Mouse (Mus musculus) embryonic facial prominence, embryonic 12.5 days (tissue): ENCODE measurements at regions not wholly inside any gene's neighbourhood (a gene's known extent, or its start where the extent isn't known, plus 50 kb on each side); places are given as distances from the start of the nearest gene placed in this dataset.

ENCODE experiments used
- ATAC-seq: fragments of 200-750 bp; cut with Nextera tagmentation; 2 replicates; pipeline ENCODE4 v1.8.0; 2017; ENCODE audit not compliant: insufficient number of reproducible peaks, insufficient read depth, low FRiP score, low TSS enrichment
- H3K27ac ChIP-seq: fragments of 300-500 bp; sonication (generic); 2 replicates; pipeline ENCODE4 v1.5.1; 2016; ENCODE audit warnings: mild to moderate bottlenecking
- H3K27me3 ChIP-seq: fragments of 300-500 bp; sonication (generic); 2 replicates; pipeline ENCODE4 v1.6.1; 2016; ENCODE audit warnings: mild to moderate bottlenecking, moderate library complexity
- H3K36me3 ChIP-seq: fragments of 300-500 bp; sonication (generic); 2 replicates; pipeline ENCODE4 v1.6.1; 2016; ENCODE audit warnings: mild to moderate bottlenecking
- H3K4me1 ChIP-seq: fragments of 300-500 bp; sonication (generic); 2 replicates; pipeline ENCODE4 v1.6.1; 2016
- H3K4me2 ChIP-seq: fragments of 300-500 bp; sonication (generic); replicated peaks from 2 replicates; pipeline ENCODE4 v1.6.1; 2016; ENCODE audit warnings: mild to moderate bottlenecking, moderate library complexity
- H3K4me3 ChIP-seq: fragments of 300-500 bp; sonication (generic); 2 replicates; pipeline ENCODE4 v1.5.1; 2016; ENCODE audit warnings: mild to moderate bottlenecking
- H3K9ac ChIP-seq: fragments of 300-500 bp; sonication (generic); 2 replicates; pipeline ENCODE4 v1.6.1; 2016; ENCODE audit warnings: mild to moderate bottlenecking, moderate library complexity
- H3K9me3 ChIP-seq: fragments of 300-500 bp; sonication (generic); 2 replicates; pipeline ENCODE4 v1.6.1; 2016; ENCODE audit warnings: mild to moderate bottlenecking, moderate library complexity
- WGBS: fragments of 180-500 bp; shearing (Covaris S2); methylation state at CpG from one replicate; pipeline ENCODE4 v1.1.7; 2016; 5-methylcytosine and 5-hydroxymethylcytosine counted together

GRCm38 (mm10) chr11:45265171-45265988 lies 586.5 kb upstream of the Clint1 start:
- Histone ChIP-seq H3K27ac (no peak overlapping the region), H3K4me2 (no peak overlapping the region), H3K36me3 (no peaks in the 10 kb centered on the region), H3K9me3 (no peaks in the 10 kb centered on the region), H3K4me3 (no peak overlapping the region), H3K27me3 (no peaks in the 10 kb centered on the region), H3K9ac (no peak overlapping the region), H3K4me1 (no peaks in the 10 kb centered on the region)
- WGBS: 83% methylated on average over 17 of the region's 17 CpGs
- ATAC-seq: no peak

DNA sequence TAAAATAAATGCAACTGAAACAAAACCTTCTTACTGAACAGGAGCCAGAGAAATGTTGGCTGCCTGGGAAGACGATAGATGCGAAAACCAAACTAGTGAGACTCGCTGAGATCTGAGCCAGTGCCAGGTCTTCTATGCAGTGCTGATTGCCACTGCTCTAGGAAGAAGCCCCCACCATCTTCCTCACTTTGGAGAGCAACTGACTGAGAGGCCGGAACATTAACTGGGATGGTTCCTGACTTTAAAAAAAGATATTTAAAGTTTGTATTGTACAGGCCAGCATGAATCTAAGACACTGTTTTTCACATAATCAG lies 585.9 kb upstream of the Clint1 start:
- H3K27me3 ChIP-seq: no peaks in the 10 kb centered on the region
- H3K4me2 ChIP-seq: no peak overlapping the region
- H3K4me3 ChIP-seq: no peak overlapping the region
- no peak for ATAC-seq
- no peak overlapping the region for H3K27ac ChIP-seq
- H3K4me1 ChIP-seq: no peaks in the 10 kb centered on the region
- H3K36me3 ChIP-seq: no peaks in the 10 kb centered on the region
- WGBS: 84% methylated on average over 4 of the region's 4 CpGs
- H3K9ac ChIP-seq: no peak overlapping the region
- H3K9me3 ChIP-seq: no peaks in the 10 kb centered on the region

DNA sequence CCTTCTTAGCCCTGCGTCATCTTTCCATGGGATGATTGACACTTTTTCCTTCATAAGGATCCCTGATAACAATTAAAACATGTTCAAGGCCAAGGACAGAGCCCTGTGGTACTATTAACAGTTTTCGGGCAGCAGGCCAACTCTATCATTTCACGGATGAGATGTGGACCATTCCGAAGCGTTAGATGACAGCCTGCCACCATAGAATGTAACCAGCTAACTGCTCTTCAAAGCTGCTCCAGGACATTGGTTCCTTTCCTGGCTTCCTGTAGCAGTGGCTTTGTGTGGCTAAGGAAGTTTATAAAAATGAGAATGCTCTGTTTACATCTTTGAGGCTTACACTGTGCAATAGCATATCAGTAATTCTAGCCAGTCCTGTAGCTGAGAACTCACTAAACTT lies 582.6 kb upstream of the Clint1 start:
- ATAC-seq: no peak
- Histone ChIP-seq H3K9me3 (no peaks in the 10 kb centered on the region), H3K9ac (no peak overlapping the region), H3K4me2 (no peak overlapping the region), H3K36me3 (no peaks in the 10 kb centered on the region), H3K4me1 (no peaks in the 10 kb centered on the region), H3K4me3 (no peak overlapping the region), H3K27me3 (no peaks in the 10 kb centered on the region), H3K27ac (no peak overlapping the region)
- WGBS: 85% methylated on average over 5 of the region's 5 CpGs

- Histone ChIP-seq H3K4me2 (no peak overlapping the region), H3K9ac (no peak overlapping the region), H3K36me3 (no peaks in the 10 kb centered on the region), H3K27ac (no peak overlapping the region), H3K4me3 (no peak overlapping the region), H3K9me3 (no peaks in the 10 kb centered on the region), H3K27me3 (no peaks in the 10 kb centered on the region), H3K4me1 (peaks cover 5% of the 10 kb centered on the region; the same call in 1 of the 2 replicates)
- ATAC-seq: no peak
- WGBS: 56% methylated on average over 3 of the region's 3 CpGs
These were observed 580.6 kb upstream of the Clint1 start for GRCm38 (mm10) chr11:45271206-45271605.

DNA sequence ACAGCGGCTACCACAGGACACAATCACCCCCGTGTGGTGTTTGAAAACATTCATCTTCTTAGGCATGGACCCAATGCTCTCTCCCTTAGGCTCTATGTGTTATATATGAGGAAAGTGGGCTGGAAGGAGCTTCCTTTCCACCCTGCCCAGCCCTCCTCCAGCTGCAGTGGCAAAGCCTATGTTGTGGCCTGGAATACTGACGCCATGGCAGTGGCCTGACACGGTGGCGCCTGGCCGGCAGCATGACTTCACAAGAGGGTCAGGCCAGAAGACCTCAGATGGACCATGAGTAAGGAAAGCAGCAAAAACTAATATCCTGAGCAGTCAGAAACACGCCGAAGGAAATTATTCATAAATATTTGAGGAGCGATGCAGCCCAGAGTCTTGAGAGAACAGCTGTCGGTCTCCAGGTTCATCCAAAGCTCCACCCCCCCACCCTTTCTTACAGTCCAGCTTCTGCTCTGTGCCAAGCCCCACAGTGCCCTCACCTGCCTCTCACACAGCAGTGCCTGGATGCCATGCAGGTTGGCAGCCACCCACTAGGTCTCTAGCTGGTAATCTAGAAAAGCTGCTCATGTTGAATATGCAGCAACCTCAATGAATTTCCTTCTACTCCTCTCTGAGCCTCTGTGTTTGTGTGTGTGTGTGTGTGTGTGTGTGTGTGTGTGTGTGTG lies 577.3 kb upstream of the Clint1 start:
- Histone ChIP-seq H3K4me2 (no peak overlapping the region), H3K9me3 (no peaks in the 10 kb centered on the region), H3K4me1 (peaks cover 5% of the 10 kb centered on the region; the same call in 1 of the 2 replicates), H3K36me3 (no peaks in the 10 kb centered on the region), H3K9ac (no peak overlapping the region), H3K27ac (0 out of 2 replicates have a peak overlapping the region, but pooled peaks have one; percentile 46), H3K27me3 (no peaks in the 10 kb centered on the region), H3K4me3 (no peak overlapping the region)
- WGBS: 86% methylated on average over 10 of the region's 10 CpGs
- ATAC-seq: no peak

DNA sequence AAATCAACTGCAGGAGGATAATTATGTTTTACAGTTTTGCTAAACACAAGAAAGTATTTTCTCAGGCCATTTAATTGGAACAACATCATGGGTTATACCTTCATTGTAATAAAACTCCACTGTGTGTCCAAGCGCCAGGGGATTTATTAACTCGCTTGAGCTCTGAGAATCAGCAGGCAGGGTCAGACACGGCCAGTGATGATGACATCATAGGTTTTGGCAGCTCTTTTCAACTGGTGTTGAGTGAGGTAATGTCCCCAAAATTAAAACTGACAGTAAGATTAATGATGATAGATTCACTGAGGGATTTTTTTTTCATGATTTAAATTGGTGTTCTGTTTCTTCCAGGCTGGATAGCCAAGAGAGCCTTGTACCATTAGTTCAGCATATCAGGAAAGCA lies 576.7 kb upstream of the Clint1 start:
- Histone ChIP-seq H3K27me3 (no peaks in the 10 kb centered on the region), H3K36me3 (no peaks in the 10 kb centered on the region), H3K27ac (no peak overlapping the region), H3K9me3 (no peaks in the 10 kb centered on the region), H3K4me2 (no peak overlapping the region), H3K4me3 (no peak overlapping the region), H3K4me1 (peaks cover 5% of the 10 kb centered on the region; the same call in 1 of the 2 replicates), H3K9ac (no peak overlapping the region)
- no peak for ATAC-seq
- WGBS: 50% methylated on average over 3 of the region's 3 CpGs

- WGBS: 31% methylated on average over 2 of the region's 2 CpGs
- peak overlapping the region; percentile 67 for H3K27ac ChIP-seq
These were observed 555.1 kb upstream of the Clint1 start for GRCm38 (mm10) chr11:45296772-45297171.

GRCm38 (mm10) chr11:45311934-45312333 lies 539.9 kb upstream of the Clint1 start:
- Histone ChIP-seq H3K27ac (no peak overlapping the region), H3K9me3 (no peaks in the 10 kb centered on the region), H3K27me3 (no peaks in the 10 kb centered on the region), H3K36me3 (no peaks in the 10 kb centered on the region), H3K4me1 (no peaks in the 10 kb centered on the region), H3K9ac (no peak overlapping the region), H3K4me2 (no peak overlapping the region), H3K4me3 (no peak overlapping the region)
- 83% methylated on average over 6 of the region's 6 CpGs for WGBS
- no peak for ATAC-seq

More at GRCm38 (mm10) chr11:45296772-45297171, 555.1 kb upstream of the Clint1 start:
- no peak overlapping the region for H3K4me2 ChIP-seq
- H3K9me3 ChIP-seq: no peaks in the 10 kb centered on the region
- H3K4me3 ChIP-seq: no peak overlapping the region
- H3K36me3 ChIP-seq: no peaks in the 10 kb centered on the region
- peaks cover 15% of the 10 kb centered on the region for H3K4me1 ChIP-seq
- no peak overlapping the region for H3K9ac ChIP-seq
- no peak for ATAC-seq
- H3K27me3 ChIP-seq: no peaks in the 10 kb centered on the region

- H3K36me3 ChIP-seq: no peaks in the 10 kb centered on the region
- H3K27ac ChIP-seq: no peak overlapping the region
- no peak overlapping the region for H3K4me2 ChIP-seq
- no peaks in the 10 kb centered on the region for H3K4me1 ChIP-seq
- H3K9me3 ChIP-seq: no peaks in the 10 kb centered on the region
- H3K9ac ChIP-seq: no peak overlapping the region
- 81% methylated on average over 5 of the region's 5 CpGs for WGBS
- no peak for ATAC-seq
- H3K4me3 ChIP-seq: no peak overlapping the region
- H3K27me3 ChIP-seq: no peaks in the 10 kb centered on the region
These were observed 528.1 kb upstream of the Clint1 start for GRCm38 (mm10) chr11:45323766-45324165.

GRCm38 (mm10) chr11:45330319-45330718 lies 521.5 kb upstream of the Clint1 start:
- WGBS: 78% methylated on average over 2 of the region's 2 CpGs

DNA sequence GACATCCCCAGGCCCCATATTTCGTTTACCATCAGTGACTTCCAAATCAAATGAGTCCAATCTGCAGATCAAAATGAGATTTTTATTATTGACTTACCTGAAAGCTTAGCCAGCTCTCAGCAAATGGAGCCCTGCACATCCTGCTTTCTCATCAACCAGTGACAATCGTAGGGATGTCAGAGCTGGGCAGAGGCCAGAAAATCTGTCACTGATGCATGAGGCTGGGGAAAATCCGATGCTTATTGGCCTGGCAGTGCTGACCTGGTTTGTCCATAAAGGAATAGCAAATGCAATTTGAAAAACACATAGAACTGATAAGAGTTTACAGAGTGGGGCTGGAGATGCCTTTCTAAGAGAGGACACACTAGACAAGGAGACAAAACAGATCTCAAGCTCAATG lies 518.1 kb upstream of the Clint1 start:
- no peak overlapping the region for H3K9ac ChIP-seq
- no peaks in the 10 kb centered on the region for H3K4me1 ChIP-seq
- H3K27ac ChIP-seq: no peak overlapping the region
- no peaks in the 10 kb centered on the region for H3K9me3 ChIP-seq
- WGBS: 81% methylated on average over 3 of the region's 3 CpGs
- ATAC-seq: no peak
- H3K27me3 ChIP-seq: no peaks in the 10 kb centered on the region
- H3K4me2 ChIP-seq: no peak overlapping the region
- H3K4me3 ChIP-seq: no peak overlapping the region
- H3K36me3 ChIP-seq: no peaks in the 10 kb centered on the region

More at GRCm38 (mm10) chr11:45330319-45330718, 521.5 kb upstream of the Clint1 start:
- Histone ChIP-seq H3K27ac (no peak overlapping the region), H3K9me3 (no peaks in the 10 kb centered on the region), H3K4me2 (no peak overlapping the region), H3K4me3 (no peak overlapping the region), H3K36me3 (no peaks in the 10 kb centered on the region), H3K27me3 (no peaks in the 10 kb centered on the region), H3K4me1 (no peaks in the 10 kb centered on the region), H3K9ac (no peak overlapping the region)
- ATAC-seq: no peak

DNA sequence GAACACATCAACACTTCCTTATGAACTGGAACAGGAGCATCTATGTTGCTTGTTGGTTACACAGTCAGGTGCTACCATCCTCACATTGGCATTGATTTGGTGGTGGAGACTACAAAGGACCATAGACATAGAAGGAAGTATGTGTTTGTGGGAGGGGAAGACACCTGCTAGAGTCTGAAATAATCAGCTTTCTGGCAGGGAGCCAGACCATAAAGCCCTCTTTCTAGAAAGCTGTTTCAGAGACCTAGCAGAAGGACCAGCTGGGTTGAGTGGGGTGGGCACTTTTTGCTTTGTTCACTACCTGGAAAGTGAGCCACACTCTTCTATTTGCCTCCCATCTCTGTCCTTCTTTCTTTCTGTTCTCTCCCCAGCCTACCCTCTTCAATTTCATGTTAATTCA lies 502.5 kb upstream of the Clint1 start:
- H3K4me2 ChIP-seq: no peak overlapping the region
- no peak for ATAC-seq
- no peaks in the 10 kb centered on the region for H3K36me3 ChIP-seq
- H3K9me3 ChIP-seq: no peaks in the 10 kb centered on the region
- no peaks in the 10 kb centered on the region for H3K4me1 ChIP-seq
- H3K27me3 ChIP-seq: no peaks in the 10 kb centered on the region
- H3K27ac ChIP-seq: no peak overlapping the region
- no peak overlapping the region for H3K4me3 ChIP-seq
- H3K9ac ChIP-seq: no peak overlapping the region
